Mouse (Mus musculus) G1E (cell line): ENCODE measurements around the gene Cox16. TPM values are rescaled to one million over a fixed set of nuclear protein-coding genes. Genes with fewer than 3 reads are reported as not detected.
"Not testable (repeated sequence)": the region's sequence is repeated elsewhere in the genome, so short reads cannot be mapped to it uniquely, and the experiment has no call there.

Experiments
- ATAC-seq: 2 replicates; pipeline ENCODE4 v1.8.0; 2016; ENCODE audit warnings: mild to moderate bottlenecking; ENCODE audit not compliant: insufficient number of reproducible peaks, poor library complexity, low FRiP score, severe bottlenecking; ENCODE audit errors: extremely low read depth
- DNase-seq: peaks from one replicate; pipeline ENCODE4 v3.0.0; 2012; ENCODE audit warnings: low spot score
- H3K27me3 ChIP-seq: 2 replicates; pipeline ENCODE4 v1.6.1; 2012; ENCODE audit warnings: mild to moderate bottlenecking, low read length, inconsistent platforms; ENCODE audit not compliant: insufficient read depth
- H3K36me3 ChIP-seq: replicated peaks from 2 replicates; pipeline ENCODE3; 2012; ENCODE audit warnings: mild to moderate bottlenecking, inconsistent platforms
- H3K4me1 ChIP-seq: 2 replicates; pipeline ENCODE4 v1.6.1; 2012; ENCODE audit warnings: low read depth, low read length, inconsistent platforms, mixed read lengths; ENCODE audit not compliant: insufficient read depth
- H3K4me3 ChIP-seq: 2 replicates; pipeline ENCODE4 v1.5.1; 2012; ENCODE audit warnings: low read depth, mild to moderate bottlenecking, inconsistent platforms, low read length, moderate library complexity, mixed read lengths
- H3K9me3 ChIP-seq: replicated peaks from 2 replicates; pipeline ENCODE4 v1.6.1; 2012; ENCODE audit warnings: inconsistent platforms
- CTCF ChIP-seq: IDR thresholded peaks from 2 replicates; pipeline ENCODE4 v1.5.1; 2012; ENCODE audit warnings: low read depth, low read length, inconsistent platforms, mixed read lengths
- GATA1 ChIP-seq: IDR thresholded peaks from 2 replicates; pipeline ENCODE4 v1.6.1; 2012; ENCODE audit warnings: borderline replicate concordance, low read length, inconsistent platforms, mixed read lengths
- GATA2 ChIP-seq: IDR thresholded peaks from 2 replicates; pipeline ENCODE4 v1.6.1; 2012; ENCODE audit warnings: low read depth, low read length, inconsistent platforms, borderline replicate concordance
- POLR2AphosphoS5 ChIP-seq: IDR thresholded peaks from 2 replicates; pipeline ENCODE4 v1.6.1; 2012; ENCODE audit warnings: low read depth, low read length, inconsistent platforms; ENCODE audit not compliant: insufficient replicate concordance
- TAL1 ChIP-seq: conservative IDR thresholded peaks from 2 replicates; pipeline ENCODE4 v1.6.1; 2012; ENCODE audit warnings: low read depth, low read length, inconsistent platforms, mixed read lengths
- polyA plus RNA-seq: library from polyadenylated mRNA; stranded (reverse); fragments of >175 nt; gene quantifications from 2 replicates; pipeline ENCODE4 v1.2.3, GENCODE M21; 2012
- total RNA-seq, 2 experiments: library from RNA; stranded (forward) in 1 of 2; stranded (reverse) in 1 of 2; fragments of 200-1000 nt in 1 of 2; fragments of >200 nt in 1 of 2; fragmentation: Nextera tagmentation in 1 of 2; gene quantifications; 2 replicates each; pipeline ENCODE4 v1.2.3; 2014 to 2017

Cox16 gene
- total and polyA plus RNA-seq, 3 experiments: 64.2 to 166 (median 144) TPM

- Histone ChIP-seq H3K27me3 (no peaks in the 10 kb centered on the region), H3K4me1 (peaks cover 4% of the 10 kb centered on the region), H3K4me3 (no peak overlapping the region), H3K9me3 (no peaks in the 10 kb centered on the region), H3K36me3 (peaks cover 4% of the 10 kb centered on the region)
- ATAC-seq (peak; percentile 54), DNase-seq (peak; percentile 28)
- TF ChIP-seq GATA2 (no peak), GATA1 (no peak), CTCF (peak; percentile 63), POLR2AphosphoS5 (no peak), TAL1 (no peak)
Observed at GRCm38 (mm10) chr12:81402187-81402586, 82.7 kb downstream of the Cox16 start.

GRCm38 (mm10) chr12:81379364-81379763 is 105.6 kb downstream of the Cox16 start, which contains the start of gene Gm4787:
Gene Gm4787 (minus strand): TSS chr12:81379464.
- ATAC-seq, DNase-seq, H3K27me3 ChIP-seq, H3K36me3 ChIP-seq, H3K4me3 ChIP-seq, H3K9me3 ChIP-seq, H3K4me1 ChIP-seq: not testable (repeated sequence)

DNA sequence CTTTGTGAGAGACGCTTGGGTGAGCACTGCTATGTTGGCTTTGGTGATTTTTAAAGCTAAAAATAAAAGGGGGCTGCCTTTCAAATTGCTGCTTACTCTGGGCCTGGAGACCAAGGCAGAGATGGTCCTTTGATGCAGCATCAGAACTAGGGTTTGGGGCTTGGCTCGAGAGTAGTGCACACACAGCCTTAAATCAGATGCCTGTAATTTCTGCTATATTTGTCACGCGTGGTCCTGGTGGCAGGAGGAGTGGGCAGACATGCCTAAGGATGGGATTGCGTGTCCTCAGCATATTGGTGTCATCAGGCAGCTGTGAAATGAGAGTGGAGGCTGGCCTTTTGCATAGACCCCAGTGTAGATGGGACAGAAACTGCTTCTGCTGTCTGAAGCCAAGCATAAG is 151.1 kb downstream of the Cox16 start:
- TF ChIP-seq GATA2 (no peak), POLR2AphosphoS5 (no peak)
- H3K27me3 ChIP-seq: peaks cover 17% of the 10 kb centered on the region
- no peak for ATAC-seq
- no peaks in the 10 kb centered on the region for H3K36me3 ChIP-seq
- H3K4me1 ChIP-seq: no peaks in the 10 kb centered on the region
- DNase-seq: no peak
- no peaks in the 10 kb centered on the region for H3K9me3 ChIP-seq
- no peak overlapping the region for H3K4me3 ChIP-seq

- TF ChIP-seq GATA1 (no peak), GATA2 (no peak), TAL1 (no peak), POLR2AphosphoS5 (no peak), CTCF (no peak)
- Histone ChIP-seq H3K4me3 (no peak within 1 kb of the TSS), H3K36me3 (no peaks in the 10 kb centered on the region), H3K9me3 (no peaks in the 10 kb centered on the region), H3K4me1 (no peaks in the 10 kb centered on the region), H3K27me3 (peaks cover 17% of the 10 kb centered on the region)
- ATAC-seq: no peak
- DNase-seq: no peak
Observed at GRCm38 (mm10) chr12:81332875-81333421, 152.0 kb downstream of the Cox16 start, which contains the start of gene Slc8a3. Gene Slc8a3 (minus strand): TSS chr12:81333180.

- no peaks in the 10 kb centered on the region for H3K4me1 ChIP-seq
- peaks cover 17% of the 10 kb centered on the region for H3K27me3 ChIP-seq
- ATAC-seq (no peak), DNase-seq (no peak)
- no peaks in the 10 kb centered on the region for H3K9me3 ChIP-seq
- no peaks in the 10 kb centered on the region for H3K36me3 ChIP-seq
- TF ChIP-seq GATA1 (no peak), CTCF (no peak), TAL1 (no peak), GATA2 (no peak)
- no peak overlapping the region for H3K4me3 ChIP-seq
Observed at GRCm38 (mm10) chr12:81331937-81332874, 152.7 kb downstream of the Cox16 start.

DNA sequence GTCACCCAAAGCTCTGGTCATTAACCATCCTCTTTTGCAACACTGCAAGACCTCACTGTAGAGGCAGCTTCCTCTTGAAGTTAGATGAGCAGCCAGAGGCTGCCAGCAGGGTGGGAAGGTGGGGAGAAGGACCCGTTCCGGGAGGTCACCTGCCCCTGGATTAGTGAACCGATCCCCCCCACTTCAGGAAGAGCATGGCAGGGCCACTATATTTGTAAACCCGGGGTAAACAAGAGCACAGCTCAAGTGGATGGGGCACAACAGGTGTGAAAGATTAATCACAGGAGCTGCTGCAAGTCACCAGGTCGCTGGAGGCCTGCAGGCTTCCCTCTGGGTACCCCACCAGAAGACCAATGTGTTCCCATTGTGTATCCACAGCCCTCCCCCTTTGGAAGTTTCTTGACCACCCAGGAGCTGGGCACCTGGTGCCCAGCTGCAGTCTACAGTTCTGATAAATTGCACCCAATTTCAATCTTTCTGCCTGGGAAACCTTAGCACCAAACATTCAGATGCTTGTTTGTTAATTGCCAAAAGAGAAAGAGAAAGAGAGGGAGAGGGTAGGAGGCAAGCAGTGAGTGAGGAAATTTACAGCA is 153.8 kb downstream of the Cox16 start:
- peaks cover 14% of the 10 kb centered on the region for H3K27me3 ChIP-seq
- no peak for TF ChIP-seq GATA2
- TF ChIP-seq POLR2AphosphoS5: no peak
- TF ChIP-seq GATA1: no peak
- TF ChIP-seq CTCF: no peak
- no peak for TF ChIP-seq TAL1
- ATAC-seq: no peak
- no peak overlapping the region for H3K4me3 ChIP-seq
- no peaks in the 10 kb centered on the region for H3K36me3 ChIP-seq
- H3K4me1 ChIP-seq: no peaks in the 10 kb centered on the region
- H3K9me3 ChIP-seq: no peaks in the 10 kb centered on the region
- no peak for DNase-seq
